Mouse (Mus musculus): ENCODE measurements around the gene Eif3i. TPM values are rescaled to one million over a fixed set of nuclear protein-coding genes. Genes with fewer than 3 reads are reported as not detected.

Eif3i gene
- total and polyA plus RNA-seq, 2 experiments = 170 to 186 TPM

- Histone ChIP-seq H3K27ac (replicated peaks; ENCODE audit: insufficient read depth, low read depth, low read length) (no peak overlapping the region), H3K4me3 (ENCODE audit: insufficient read depth, low read depth, low read length) (no peak overlapping the region), H3K79me2 (ENCODE audit: control insufficient read depth, insufficient read depth, low read length) (no peaks in the 10 kb centered on the region), H3K4me1 (ENCODE audit: control insufficient read depth, insufficient read depth, low read length) (no peaks in the 10 kb centered on the region), H3K36me3 (ENCODE audit: control insufficient read depth, insufficient read depth, low read length) (peaks cover 6% of the 10 kb centered on the region), H3K27me3 (ENCODE audit: control insufficient read depth, insufficient read depth, low read length) (no peaks in the 10 kb centered on the region), H3K9ac (ENCODE audit: low read depth, low read length) (no peak overlapping the region)
- WGBS = 73% methylated on average over 12 of the region's 12 CpGs
- no peak for DNase-seq (ENCODE audit: extremely low read depth, low read depth, low spot score)
- TF ChIP-seq POLR2A (IDR thresholded peaks at IDR 0.05; ENCODE audit: extremely low read depth, insufficient read depth, low read length) (no peak), CTCF (IDR thresholded peaks at IDR 0.05; ENCODE audit: low read depth, low read length) (no peak)
Measured at GRCm38 (mm10) chr4:129609139-129609631, 8.7 kb upstream of the Eif3i start.

DNA sequence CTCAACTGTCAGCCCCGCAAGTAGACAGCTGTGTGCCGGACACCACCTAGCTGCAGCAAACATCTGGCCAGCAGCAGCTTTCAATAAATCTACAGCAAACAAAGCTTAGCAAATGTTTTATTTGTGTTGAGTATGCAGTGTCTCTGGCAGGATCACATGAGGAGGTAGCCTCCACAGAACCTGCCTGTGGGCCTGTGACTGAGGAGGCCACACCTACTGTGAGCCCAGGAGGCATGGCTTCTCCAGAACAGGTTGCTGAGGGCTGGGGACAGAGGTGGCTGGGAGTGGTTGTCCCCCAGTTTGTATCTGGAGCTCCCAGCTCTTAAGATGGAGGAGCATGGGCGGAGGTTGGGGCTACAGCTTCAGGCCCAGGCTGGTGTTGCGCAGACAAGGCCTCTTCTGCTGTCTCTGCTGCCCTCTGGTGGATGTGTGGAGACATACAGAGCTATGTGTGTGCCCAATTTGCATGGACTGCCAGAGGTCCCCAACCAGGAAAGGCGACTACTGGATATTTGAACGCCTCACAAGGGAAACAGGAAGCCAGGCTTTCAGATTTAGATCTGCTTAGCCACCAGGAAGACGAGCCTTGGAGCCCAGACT lies 8.1 kb upstream of the Eif3i start:
- Histone ChIP-seq H3K4me3 (ENCODE audit: insufficient read depth, low read depth, low read length) (no peak overlapping the region), H3K4me1 (ENCODE audit: control insufficient read depth, insufficient read depth, low read length) (no peaks in the 10 kb centered on the region), H3K9ac (ENCODE audit: low read depth, low read length) (no peak overlapping the region), H3K27me3 (ENCODE audit: control insufficient read depth, insufficient read depth, low read length) (no peaks in the 10 kb centered on the region), H3K27ac (replicated peaks; ENCODE audit: insufficient read depth, low read depth, low read length) (no peak overlapping the region), H3K36me3 (ENCODE audit: control insufficient read depth, insufficient read depth, low read length) (peaks cover 9% of the 10 kb centered on the region), H3K79me2 (ENCODE audit: control insufficient read depth, insufficient read depth, low read length) (no peaks in the 10 kb centered on the region)
- TF ChIP-seq CTCF (IDR thresholded peaks at IDR 0.05; ENCODE audit: low read depth, low read length) (peak; percentile 96), POLR2A (IDR thresholded peaks at IDR 0.05; ENCODE audit: extremely low read depth, insufficient read depth, low read length) (no peak)
- whole genome bisulfite sequencing = 39% methylated on average over 7 of the region's 7 CpGs
- DNase-seq (ENCODE audit: extremely low read depth, low read depth, low spot score) = peak; percentile 61

DNA sequence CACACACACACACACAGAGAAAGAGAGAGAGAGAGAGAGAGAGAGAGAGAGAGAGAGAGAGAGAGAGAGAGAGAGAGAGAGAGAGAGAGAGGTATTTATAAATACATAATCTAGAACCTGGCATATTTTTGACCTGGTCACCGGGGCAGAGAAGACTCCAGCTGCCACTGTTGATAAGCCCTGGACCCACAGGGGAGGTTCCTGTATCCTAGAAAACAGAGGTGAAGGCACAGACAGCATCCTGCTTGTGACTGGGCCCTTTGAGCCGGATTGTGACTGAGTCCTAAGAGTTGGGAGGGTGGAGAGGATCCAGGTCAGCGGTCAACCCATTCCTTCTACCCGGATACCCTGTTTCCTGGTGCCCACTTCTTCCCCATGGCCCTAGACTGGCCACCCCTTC lies 11.6 kb downstream of the Eif3i start:
- no peaks in the 10 kb centered on the region for H3K4me1 ChIP-seq (ENCODE audit: control insufficient read depth, insufficient read depth, low read length)
- H3K27me3 ChIP-seq (ENCODE audit: control insufficient read depth, insufficient read depth, low read length) = no peaks in the 10 kb centered on the region
- TF ChIP-seq CTCF (IDR thresholded peaks at IDR 0.05; ENCODE audit: low read depth, low read length) (no peak), POLR2A (IDR thresholded peaks at IDR 0.05; ENCODE audit: extremely low read depth, insufficient read depth, low read length) (no peak)
- no peak overlapping the region for H3K4me3 ChIP-seq (ENCODE audit: insufficient read depth, low read depth, low read length)
- DNase-seq (ENCODE audit: extremely low read depth, low read depth, low spot score) = no peak
- no peak overlapping the region for H3K9ac ChIP-seq (ENCODE audit: low read depth, low read length)
- no peaks in the 10 kb centered on the region for H3K79me2 ChIP-seq (ENCODE audit: control insufficient read depth, insufficient read depth, low read length)
- peaks cover 20% of the 10 kb centered on the region for H3K36me3 ChIP-seq (ENCODE audit: control insufficient read depth, insufficient read depth, low read length)
- 80% methylated on average over 4 of the region's 4 CpGs for WGBS
- H3K27ac ChIP-seq (replicated peaks; ENCODE audit: insufficient read depth, low read depth, low read length) = no peak overlapping the region

GRCm38 (mm10) chr4:129586943-129587342 lies 13.5 kb downstream of the Eif3i start:
- no peaks in the 10 kb centered on the region for H3K27me3 ChIP-seq (ENCODE audit: control insufficient read depth, insufficient read depth, low read length)
- no peak overlapping the region for H3K27ac ChIP-seq (replicated peaks; ENCODE audit: insufficient read depth, low read depth, low read length)
- H3K79me2 ChIP-seq (ENCODE audit: control insufficient read depth, insufficient read depth, low read length) = no peaks in the 10 kb centered on the region
- DNase-seq (ENCODE audit: extremely low read depth, low read depth, low spot score) = no peak
- H3K4me1 ChIP-seq (ENCODE audit: control insufficient read depth, insufficient read depth, low read length) = no peaks in the 10 kb centered on the region
- peaks cover 8% of the 10 kb centered on the region; the same call in 1 of the 2 replicates for H3K36me3 ChIP-seq (ENCODE audit: control insufficient read depth, insufficient read depth, low read length)
- WGBS = 71% methylated on average over 1 of the region's 1 CpGs
- TF ChIP-seq POLR2A (IDR thresholded peaks at IDR 0.05; ENCODE audit: extremely low read depth, insufficient read depth, low read length) (no peak), CTCF (IDR thresholded peaks at IDR 0.05; ENCODE audit: low read depth, low read length) (no peak)
- H3K4me3 ChIP-seq (ENCODE audit: insufficient read depth, low read depth, low read length) = no peak overlapping the region
- no peak overlapping the region for H3K9ac ChIP-seq (ENCODE audit: low read depth, low read length)

GRCm38 (mm10) chr4:129585773-129586172 lies 14.7 kb downstream of the Eif3i start:
- Histone ChIP-seq H3K4me3 (ENCODE audit: insufficient read depth, low read depth, low read length) (no peak overlapping the region), H3K79me2 (ENCODE audit: control insufficient read depth, insufficient read depth, low read length) (no peaks in the 10 kb centered on the region), H3K9ac (ENCODE audit: low read depth, low read length) (no peak overlapping the region), H3K27ac (replicated peaks; ENCODE audit: insufficient read depth, low read depth, low read length) (no peak overlapping the region), H3K27me3 (ENCODE audit: control insufficient read depth, insufficient read depth, low read length) (no peaks in the 10 kb centered on the region), H3K4me1 (ENCODE audit: control insufficient read depth, insufficient read depth, low read length) (no peaks in the 10 kb centered on the region), H3K36me3 (ENCODE audit: control insufficient read depth, insufficient read depth, low read length) (no peaks in the 10 kb centered on the region)
- DNase-seq (ENCODE audit: extremely low read depth, low read depth, low spot score) = no peak
- TF ChIP-seq CTCF (IDR thresholded peaks at IDR 0.05; ENCODE audit: low read depth, low read length) (no peak), POLR2A (IDR thresholded peaks at IDR 0.05; ENCODE audit: extremely low read depth, insufficient read depth, low read length) (no peak)
- 93% methylated on average over 9 of the region's 9 CpGs for WGBS

GRCm38 (mm10) chr4:129584884-129585608 lies 15.4 kb downstream of the Eif3i start:
- H3K9ac ChIP-seq (ENCODE audit: low read depth, low read length) = peak overlapping the region; percentile 35
- TF ChIP-seq POLR2A (IDR thresholded peaks at IDR 0.05; ENCODE audit: extremely low read depth, insufficient read depth, low read length) = no peak
- TF ChIP-seq CTCF (IDR thresholded peaks at IDR 0.05; ENCODE audit: low read depth, low read length) = peak; percentile 87
- WGBS = 1% methylated on average over 36 of the region's 36 CpGs
- H3K27ac ChIP-seq (replicated peaks; ENCODE audit: insufficient read depth, low read depth, low read length) = peak overlapping the region; percentile 49
- H3K36me3 ChIP-seq (ENCODE audit: control insufficient read depth, insufficient read depth, low read length) = no peaks in the 10 kb centered on the region
- H3K4me1 ChIP-seq (ENCODE audit: control insufficient read depth, insufficient read depth, low read length) = no peaks in the 10 kb centered on the region
- H3K79me2 ChIP-seq (ENCODE audit: control insufficient read depth, insufficient read depth, low read length) = no peaks in the 10 kb centered on the region
- peak overlapping the region; percentile 56 for H3K4me3 ChIP-seq (ENCODE audit: insufficient read depth, low read depth, low read length)
- no peaks in the 10 kb centered on the region for H3K27me3 ChIP-seq (ENCODE audit: control insufficient read depth, insufficient read depth, low read length)
- DNase-seq (ENCODE audit: extremely low read depth, low read depth, low spot score) = peak; percentile 67
